Mouse (Mus musculus) G1E-ER4 (cell line): ENCODE data around the gene Mbd3. TPM values are rescaled to one million over a fixed set of nuclear protein-coding genes. Genes with fewer than 3 reads are reported as not detected.

Source experiments
- GATA1 ChIP-seq: IDR thresholded peaks from one replicate; pipeline ENCODE4 v1.8.0; 2012; ENCODE audit warnings: low read length, inconsistent platforms
- polyA plus RNA-seq: library from polyadenylated mRNA; stranded (reverse); fragments of >175 nt; gene quantifications from 2 replicates; pipeline ENCODE4 v1.2.3, GENCODE M21; 2012

Gene Mbd3
- polyA plus RNA-seq, 1 experiment = 289 TPM

DNA sequence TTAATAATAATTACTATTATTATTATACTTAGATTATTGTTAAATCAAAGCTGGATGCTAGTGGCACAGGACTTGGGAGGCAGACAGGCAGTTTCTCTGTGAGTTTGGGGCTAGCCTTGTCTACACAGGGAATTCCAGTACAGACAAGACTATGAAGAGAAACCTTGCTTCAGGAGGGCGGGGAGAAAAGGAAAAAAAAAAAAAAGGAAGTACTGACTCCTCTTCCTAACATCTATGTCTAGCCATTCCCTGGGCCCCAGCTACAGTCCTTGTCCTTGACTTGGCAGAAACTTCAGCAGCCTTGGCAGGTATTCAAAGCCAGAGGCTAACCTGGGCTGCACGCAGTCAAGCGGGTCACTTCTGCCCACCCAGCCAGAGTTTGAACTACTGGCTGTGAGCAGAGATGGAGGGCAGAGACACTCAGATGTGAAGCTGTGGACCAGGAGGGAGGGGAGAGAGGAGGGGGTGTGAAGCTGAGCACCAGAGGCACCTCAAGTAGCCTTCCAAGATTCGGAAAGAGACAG lies 10.1 kb downstream of the Mbd3 start:
- TF ChIP-seq GATA1 = no peak

DNA sequence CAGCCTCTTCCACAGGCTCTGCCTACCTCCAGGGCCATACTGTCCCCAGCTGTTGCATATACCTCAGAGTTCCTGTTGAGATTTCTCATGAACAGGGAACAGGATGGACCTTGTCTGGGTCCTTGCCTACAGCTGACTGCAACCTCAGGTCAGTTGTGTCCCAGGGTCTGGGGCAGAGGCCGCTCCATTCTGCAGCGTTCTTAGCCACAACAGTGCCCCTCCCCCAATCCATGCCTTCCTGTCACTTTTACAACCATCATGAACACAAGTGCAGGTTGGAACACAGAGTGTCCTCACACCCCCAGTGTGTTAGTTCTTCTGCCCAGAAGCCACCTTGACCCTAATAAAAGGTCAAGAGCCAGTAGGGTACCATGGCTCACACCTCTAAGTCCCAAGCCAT lies 10.6 kb downstream of the Mbd3 start:
- TF ChIP-seq GATA1 = no peak

DNA sequence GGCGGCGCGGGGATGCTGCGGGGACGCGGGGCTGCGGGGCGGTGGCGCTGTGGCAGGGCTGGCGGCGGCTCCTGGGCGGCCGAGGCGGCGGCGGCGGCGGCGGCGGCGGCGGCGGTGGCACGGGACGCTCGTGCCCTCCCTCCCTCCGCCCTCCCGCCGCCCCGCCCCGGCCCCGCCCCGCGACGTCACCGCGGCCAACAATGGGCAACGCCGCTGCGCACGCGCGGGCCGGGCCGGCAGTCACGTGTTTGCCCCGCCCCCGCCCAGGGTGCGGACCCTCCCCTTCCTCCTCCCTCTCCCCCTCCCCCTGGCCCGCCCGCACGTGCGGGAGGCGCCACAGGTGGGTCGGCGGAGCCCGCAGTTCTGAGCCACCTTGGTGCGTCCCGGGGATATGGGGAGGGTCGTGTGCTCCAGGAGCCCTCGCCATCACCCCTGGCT lies 11.8 kb downstream of the Mbd3 start, which contains the start of gene Mex3d:
Gene Mex3d, minus strand, starts transcription at position 138 of the 438 bp plus-strand sequence.
- TF ChIP-seq GATA1 = no peak

DNA sequence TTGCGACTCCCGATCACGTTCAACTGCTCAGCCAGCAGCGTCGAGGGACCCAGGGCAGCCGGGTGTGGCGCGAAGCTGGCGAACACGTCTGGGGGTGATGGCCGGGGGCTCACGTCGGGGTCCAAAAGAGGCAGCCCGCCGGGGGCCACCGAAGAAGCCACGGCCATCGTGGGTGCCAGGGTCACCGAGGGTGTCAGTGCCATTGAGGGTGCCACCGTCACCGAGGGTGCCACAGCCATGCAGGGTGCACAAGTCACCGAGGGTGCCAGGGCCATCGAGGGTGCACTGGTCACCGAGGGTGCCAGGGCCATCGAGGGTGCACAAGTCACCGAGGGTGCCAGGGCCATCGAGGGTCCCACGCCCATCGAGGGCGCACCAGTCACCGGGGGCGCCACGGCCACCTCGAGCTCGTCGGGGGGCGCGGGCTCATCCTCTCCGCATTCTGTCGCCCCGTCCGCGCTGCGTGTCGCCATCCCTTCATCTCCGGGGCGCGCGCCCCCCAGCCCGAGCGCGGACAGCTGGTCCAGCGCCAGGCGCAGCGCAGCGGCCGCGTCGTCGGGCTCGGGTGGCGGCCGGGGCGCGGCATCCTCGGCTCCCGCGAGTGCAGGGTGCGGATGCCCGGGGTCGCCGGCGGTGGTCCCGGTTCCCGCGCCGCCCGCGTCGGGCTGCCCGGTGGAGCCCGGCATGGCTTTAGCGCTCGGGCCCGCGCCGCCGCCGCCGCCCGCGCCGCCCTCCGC lies 12.4 kb downstream of the Mbd3 start:
- no peak for TF ChIP-seq GATA1

DNA sequence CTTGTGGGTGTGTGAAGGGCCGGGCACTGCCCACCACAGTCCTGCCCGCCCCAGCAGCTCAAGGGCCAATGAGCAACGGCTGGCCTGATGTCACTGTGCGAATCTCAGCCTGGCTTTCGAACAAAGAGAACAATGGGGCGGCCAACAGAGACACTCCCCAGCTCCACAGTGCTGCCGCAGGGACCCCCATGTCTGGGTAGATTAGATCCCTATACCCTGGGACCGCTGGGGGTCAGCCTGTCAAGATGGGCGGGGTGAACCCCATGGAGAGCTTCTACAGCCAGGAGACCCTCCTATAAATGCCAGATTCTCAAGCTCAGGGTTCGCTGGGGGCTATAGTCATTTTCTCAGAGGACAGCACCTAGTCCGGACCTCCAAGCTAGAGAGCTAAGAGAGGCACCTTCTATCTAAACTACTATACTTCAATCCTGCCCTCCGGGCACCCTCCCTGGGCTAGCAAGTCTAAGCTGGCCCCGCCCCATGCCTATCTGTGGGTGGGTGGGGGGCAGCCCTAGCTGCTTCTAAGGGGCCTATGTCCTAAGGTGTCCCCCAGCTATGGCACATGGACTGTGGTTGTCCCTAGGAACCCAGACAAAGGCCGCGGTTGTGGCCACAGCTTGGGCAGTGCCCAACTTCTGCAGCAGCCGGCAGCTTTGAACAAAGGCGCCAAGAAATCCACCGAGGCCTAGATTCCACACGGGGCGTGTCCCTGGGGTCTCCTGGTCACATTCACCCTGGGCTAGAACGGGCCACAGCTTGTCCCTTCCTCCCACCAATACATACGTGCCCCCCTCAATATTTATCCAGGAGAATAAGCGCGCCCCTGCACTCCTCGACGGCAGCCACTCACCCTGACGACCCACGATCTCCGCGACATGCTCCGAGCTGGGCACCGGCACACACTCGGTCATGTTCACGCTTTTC lies 13.3 kb downstream of the Mbd3 start:
- TF ChIP-seq GATA1 = no peak

DNA sequence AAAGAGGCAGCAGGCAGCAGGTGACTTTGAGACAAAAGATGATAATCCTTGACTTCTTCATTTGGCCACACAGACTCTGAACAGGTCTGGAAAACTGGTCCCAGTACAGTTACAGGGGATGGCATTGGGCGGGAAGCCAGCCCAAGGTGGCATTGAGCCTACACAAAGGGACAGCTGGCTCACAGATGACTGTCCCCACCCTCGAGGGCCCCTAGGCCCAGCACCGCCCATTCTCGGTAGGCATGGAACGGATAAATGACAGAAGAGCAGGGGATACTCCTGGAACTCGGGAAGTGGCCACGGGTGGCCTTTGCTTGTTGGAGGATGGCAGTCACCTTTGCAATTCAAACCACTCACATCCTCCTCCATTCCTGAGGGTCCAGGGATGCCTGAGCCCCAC lies 14.0 kb downstream of the Mbd3 start:
- no peak for TF ChIP-seq GATA1

DNA sequence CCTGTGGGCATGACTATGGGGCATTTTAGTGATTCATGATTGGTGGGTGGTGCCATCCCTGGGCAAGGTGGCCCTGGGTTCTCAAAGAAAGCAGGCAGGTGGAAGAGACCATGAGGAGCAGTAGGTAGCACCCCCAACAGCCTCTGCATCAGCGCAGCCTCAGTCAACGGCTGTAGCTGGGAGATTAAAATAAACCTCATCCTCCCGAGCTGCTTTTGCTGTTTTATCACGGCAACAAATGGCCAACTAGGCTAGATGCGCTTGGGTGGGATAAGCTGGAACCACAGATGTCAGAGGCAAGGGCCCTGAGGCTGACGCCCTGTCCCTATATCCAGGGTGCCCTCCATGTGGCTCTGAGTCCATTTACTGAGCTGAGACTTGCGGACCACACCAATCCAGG lies 14.6 kb downstream of the Mbd3 start:
- no peak for TF ChIP-seq GATA1

DNA sequence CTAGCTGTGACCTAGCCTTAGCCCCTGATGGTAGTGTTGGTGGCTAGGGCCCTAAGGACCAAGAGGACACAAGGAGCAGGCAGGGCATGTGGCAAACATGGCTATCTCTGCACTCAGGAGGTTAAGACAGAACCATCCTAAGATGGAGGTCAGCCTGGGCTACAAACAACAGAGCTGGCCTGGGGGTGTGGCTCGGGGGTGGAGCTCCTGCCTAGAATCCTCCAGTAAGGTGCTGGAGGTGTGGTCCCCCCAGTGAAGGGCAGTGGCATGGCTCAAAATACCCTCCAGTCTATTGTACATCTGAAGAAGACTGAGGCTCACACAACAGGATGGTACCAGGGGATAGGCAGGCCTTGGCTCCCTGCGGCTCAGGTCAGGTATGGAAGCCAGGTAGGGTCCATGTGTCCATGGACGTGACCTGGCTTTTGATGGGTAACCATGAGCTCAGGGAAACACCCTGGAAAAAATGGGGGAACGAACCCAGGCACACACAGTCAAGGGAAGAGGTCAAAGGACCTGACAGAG lies 15.2 kb downstream of the Mbd3 start:
- no peak for TF ChIP-seq GATA1

DNA sequence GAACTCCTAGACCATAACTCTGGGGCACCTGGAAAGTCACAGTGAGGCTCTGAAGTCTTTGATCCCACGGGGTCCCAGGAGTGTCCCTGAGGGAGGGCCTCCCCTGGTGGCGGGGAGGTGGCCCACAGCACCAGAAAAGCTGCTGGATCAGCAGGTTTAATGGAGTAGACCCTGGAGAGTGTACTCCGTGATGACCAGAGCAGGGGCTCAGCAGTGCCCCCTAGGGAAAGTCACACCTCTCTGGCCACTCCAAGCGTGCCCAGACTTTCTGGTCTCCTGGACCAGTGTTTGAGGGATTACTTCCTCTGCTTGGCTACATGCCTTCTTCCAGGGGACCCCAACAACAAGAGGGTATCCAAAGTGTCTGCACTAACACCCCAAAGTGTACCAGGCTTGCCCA lies 15.9 kb downstream of the Mbd3 start:
- no peak for TF ChIP-seq GATA1

DNA sequence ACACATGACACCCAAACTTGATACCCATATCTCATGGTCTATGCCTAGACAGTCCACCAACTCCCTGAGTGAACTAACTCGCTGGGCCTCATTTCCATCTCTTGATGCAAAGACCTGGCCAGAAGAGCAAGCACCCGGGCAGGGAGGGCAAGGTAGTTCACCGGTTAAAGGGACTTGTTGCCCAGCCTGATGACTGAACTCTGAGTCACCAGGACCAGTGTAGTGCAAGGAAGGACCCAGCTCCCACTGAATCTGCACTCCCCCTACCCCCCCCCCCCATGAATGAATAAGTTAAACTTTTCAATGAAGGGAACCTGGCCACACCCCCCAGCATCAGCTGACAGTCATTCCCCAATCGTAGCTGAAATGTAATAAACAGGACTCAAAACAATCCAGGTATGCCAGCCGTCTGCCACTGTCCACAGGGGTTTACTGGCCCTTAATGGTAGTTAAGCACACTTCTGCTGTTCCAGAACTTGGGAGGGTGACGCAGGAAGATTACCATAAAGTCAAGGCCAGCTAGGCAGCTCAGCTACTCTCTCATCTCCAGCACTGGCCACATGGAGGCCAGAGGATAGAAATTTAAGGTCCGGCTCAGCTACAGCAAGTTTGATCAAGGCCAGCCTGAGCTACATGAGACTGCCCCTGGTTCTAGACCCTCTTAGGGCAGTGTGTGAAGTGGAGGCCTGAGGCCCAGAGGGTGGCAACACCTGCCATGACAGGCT lies 16.5 kb downstream of the Mbd3 start:
- TF ChIP-seq GATA1 = no peak

DNA sequence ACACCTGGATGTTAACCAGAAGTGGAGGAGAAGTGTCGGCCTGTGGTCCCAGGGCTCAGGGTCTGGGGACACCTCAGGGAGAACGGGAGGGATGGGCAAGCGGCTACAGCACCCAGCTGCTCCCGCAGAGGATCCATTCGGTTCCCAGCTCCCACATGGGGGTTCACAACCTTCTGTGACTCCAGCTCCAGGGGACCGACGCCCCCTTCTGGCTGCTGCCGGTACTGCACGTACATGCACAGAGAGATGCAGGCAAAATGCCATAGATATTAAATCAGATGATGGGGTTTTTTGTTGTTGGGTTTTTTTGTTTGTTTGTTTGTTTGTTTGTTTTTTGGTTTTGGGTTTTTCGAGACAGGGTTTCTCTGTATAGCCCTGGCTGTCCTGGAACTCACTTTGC lies 21.6 kb downstream of the Mbd3 start:
- no peak for TF ChIP-seq GATA1

DNA sequence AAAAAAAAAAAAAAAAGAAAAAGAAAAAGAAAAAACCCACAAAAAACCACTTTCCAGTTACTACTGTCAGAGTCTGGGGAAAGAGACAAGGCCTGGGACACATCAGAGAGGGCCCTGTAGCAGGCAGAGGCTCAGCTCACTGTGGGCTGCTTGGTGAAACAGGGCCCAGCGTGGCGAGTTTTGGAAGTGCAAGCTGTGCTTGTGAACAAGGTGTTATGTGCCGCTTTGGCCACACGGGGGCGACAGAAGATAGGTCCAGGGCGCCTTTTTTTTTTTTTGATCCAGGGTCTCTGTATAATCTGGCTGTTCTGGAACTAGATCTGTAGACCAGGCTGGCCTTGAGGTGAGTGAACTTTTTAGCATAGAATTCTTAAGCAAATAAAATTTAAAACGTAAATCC lies 23.2 kb downstream of the Mbd3 start:
- no peak for TF ChIP-seq GATA1

DNA sequence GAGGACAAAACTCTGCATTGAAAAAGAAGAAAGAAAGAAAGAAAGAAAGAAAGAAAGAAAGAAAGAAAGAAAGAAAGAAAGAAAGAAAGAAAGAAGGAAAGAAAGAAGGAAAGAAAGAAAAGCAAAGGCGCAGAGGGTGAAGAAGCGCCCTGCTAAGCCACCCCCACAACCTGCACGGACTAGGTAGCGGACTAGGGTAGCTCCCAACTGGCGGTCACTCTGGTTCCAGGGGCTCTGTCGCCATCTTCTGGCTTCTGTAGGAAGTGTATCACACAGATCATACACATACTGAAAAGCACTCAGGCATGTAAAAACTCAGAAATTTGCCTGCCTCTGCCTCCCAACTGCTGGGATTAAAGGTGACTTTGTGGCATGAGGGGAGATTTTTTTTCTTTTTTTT lies 25.3 kb downstream of the Mbd3 start:
- TF ChIP-seq GATA1 = no peak

DNA sequence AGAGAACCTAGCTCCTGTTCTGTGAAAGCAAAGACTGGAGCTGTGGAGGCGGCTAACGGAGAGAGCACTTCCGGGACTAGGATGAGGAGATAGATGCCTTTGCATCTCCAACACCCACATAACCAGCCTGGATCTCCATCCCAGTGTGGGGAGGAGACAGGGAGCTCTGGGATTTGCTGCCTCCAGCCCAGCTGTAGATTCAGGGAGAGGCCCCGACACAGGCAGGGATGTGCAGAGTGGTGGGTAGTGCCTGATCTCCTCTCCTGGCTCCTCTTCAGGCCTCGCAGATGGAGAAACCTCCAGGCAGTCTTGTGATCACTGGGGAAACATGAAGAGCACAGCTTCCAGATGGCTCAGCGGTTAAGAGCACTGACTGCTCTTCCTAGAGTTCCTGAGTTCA lies 26.6 kb downstream of the Mbd3 start:
- no peak for TF ChIP-seq GATA1

DNA sequence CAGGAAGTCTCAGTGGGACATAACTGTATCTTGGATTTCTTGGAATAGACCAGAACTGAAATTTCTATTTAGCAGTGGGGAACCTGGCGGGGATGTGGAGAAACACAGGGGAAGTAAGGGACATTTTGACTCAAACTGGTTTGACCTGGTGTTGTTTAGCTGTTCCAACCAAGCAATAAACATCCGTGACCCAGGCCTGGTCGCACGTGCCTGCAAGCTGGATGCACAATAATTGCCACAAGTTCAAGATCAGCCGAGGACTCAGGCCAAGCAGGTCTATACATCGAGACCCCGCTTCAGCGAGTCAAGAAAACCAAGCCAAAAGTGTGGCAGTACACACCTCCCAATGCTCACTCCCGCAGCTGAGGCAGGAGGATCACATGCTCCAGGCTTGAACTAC lies 27.4 kb downstream of the Mbd3 start:
- no peak for TF ChIP-seq GATA1
